Mouse (Mus musculus) embryonic facial prominence, embryonic 15.5 days (tissue): Measurements from ENCODE around the gene Rap1a. TPM values are rescaled to one million over a fixed set of nuclear protein-coding genes. Genes with fewer than 3 reads are reported as not detected.

Experiments used
- ATAC-seq: fragments of 200-750 bp; cut with Nextera tagmentation; 2 replicates; pipeline ENCODE4 v1.8.0; 2017; ENCODE audit warnings: low read depth, moderate TSS enrichment; ENCODE audit not compliant: insufficient number of reproducible peaks, low FRiP score, low TSS enrichment
- H3K27ac ChIP-seq: fragments of 300-500 bp; sonication (generic); replicated peaks from 2 replicates; pipeline ENCODE4 v1.5.1; 2015; ENCODE audit warnings: mild to moderate bottlenecking, inconsistent platforms
- H3K27me3 ChIP-seq: fragments of 300-500 bp; sonication (generic); 2 replicates; pipeline ENCODE4 v1.6.1; 2015; ENCODE audit warnings: inconsistent platforms
- H3K36me3 ChIP-seq: fragments of 300-500 bp; sonication (generic); 2 replicates; pipeline ENCODE4 v1.6.1; 2015; ENCODE audit warnings: mild to moderate bottlenecking, inconsistent platforms
- H3K4me1 ChIP-seq: fragments of 300-500 bp; sonication (generic); 2 replicates; pipeline ENCODE4 v1.6.1; 2015; ENCODE audit warnings: inconsistent platforms
- H3K4me2 ChIP-seq: fragments of 300-500 bp; sonication (generic); replicated peaks from 2 replicates; pipeline ENCODE4 v1.6.1; 2015; ENCODE audit warnings: mild to moderate bottlenecking, inconsistent platforms
- H3K4me3 ChIP-seq: fragments of 300-500 bp; sonication (generic); replicated peaks from 2 replicates; pipeline ENCODE4 v1.5.1; 2015; ENCODE audit warnings: mild to moderate bottlenecking, inconsistent platforms
- H3K9ac ChIP-seq: fragments of 300-500 bp; sonication (generic); 2 replicates; pipeline ENCODE4 v1.6.1; 2015; ENCODE audit warnings: inconsistent platforms
- H3K9me3 ChIP-seq: fragments of 300-500 bp; sonication (generic); replicated peaks from 2 replicates; pipeline ENCODE4 v1.6.1; 2016; ENCODE audit warnings: inconsistent platforms
- WGBS: fragments of 180-500 bp; shearing (Covaris S2); methylation state at CpG from one replicate; pipeline ENCODE4 v1.1.7; 2015; 5-methylcytosine and 5-hydroxymethylcytosine counted together
- polyA plus RNA-seq: library from polyadenylated mRNA; unstranded; fragments of >200 nt; fragmentation: Nextera tagmentation; extraction: Ambion mirVana; gene quantifications from 2 replicates; pipeline ENCODE4 v1.2.1, GENCODE M21; 2015

Gene Rap1a
- polyA plus RNA-seq, 1 experiment from 2014 or later, result 95.4 TPM

DNA sequence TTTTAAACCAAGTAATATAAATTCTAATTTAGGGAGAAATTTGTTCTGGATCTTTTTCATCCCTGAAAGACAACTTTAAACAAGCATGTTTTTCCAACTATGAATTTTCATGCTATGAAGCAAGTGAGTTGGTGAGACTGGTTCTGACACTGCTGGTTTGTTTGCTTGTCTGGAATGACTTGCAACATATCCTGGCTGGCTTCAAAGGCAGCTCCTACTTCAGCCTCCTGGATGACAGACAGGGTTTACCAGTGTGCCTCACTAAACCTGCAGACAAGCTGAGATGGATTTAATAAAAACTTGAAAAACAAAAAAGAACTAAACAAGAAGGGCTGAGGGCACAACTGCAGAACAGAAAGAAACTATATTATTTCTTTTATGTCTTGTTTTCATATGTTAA is 43.0 kb downstream of the Rap1a start:
- H3K36me3 ChIP-seq, result no peaks in the 10 kb centered on the region; the same call in 1 of the 2 replicates

DNA sequence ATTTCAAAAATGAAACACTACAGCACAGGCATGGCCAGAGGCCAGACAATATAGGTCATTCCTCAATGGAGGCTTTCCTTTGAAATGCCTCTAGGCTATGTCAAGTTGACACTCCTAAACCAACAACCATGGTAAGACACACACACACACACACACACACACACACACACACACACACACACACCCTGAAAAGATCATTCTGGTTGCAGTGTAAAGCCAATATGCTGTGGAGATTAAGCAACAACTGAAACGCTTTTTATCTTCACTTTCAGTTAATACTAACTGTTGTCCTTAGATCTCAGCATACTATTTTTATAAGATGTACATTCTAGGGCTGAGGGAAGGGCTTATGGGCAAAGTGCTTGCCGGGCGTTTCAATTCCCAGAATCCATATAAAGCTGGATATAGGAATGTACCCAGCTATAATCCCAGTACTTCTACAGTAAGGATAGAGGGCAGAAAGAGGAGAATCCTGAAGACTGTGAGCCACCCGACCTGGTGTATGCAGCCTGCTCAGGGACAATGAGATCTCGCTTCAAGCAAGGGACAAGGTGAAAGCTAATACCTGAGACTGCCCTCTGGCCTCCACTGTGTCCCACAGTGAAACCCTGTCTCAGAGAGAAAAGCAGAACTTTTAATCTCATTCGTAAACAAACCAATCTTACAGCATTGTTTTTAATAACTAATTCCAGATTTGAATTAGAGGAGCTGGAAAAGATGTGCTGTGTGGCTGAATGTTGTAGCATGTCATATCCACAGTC is 43.6 kb downstream of the Rap1a start:
- Histone ChIP-seq H3K9ac (no peak overlapping the region), H3K4me3 (no peak overlapping the region), H3K4me2 (no peak overlapping the region), H3K9me3 (no peaks in the 10 kb centered on the region), H3K4me1 (peaks cover 5% of the 10 kb centered on the region; the same call in 1 of the 2 replicates), H3K27ac (peak overlapping the region; percentile 3; the same call in 1 of the 2 replicates), H3K36me3 (no peaks in the 10 kb centered on the region; the same call in 1 of the 2 replicates), H3K27me3 (no peaks in the 10 kb centered on the region)
- no peak; the same call in 1 of the 2 replicates for ATAC-seq
- WGBS, result 54% methylated on average over 6 of the region's 6 CpGs

More for the DNA sequence above, 43.0 kb downstream of the Rap1a start:
- Histone ChIP-seq H3K4me3 (no peak overlapping the region), H3K27ac (0 out of 2 replicates have a peak overlapping the region, but pooled peaks have one; percentile 3), H3K4me1 (peaks cover 5% of the 10 kb centered on the region; the same call in 1 of the 2 replicates), H3K27me3 (no peaks in the 10 kb centered on the region), H3K4me2 (no peak overlapping the region), H3K9ac (no peak overlapping the region), H3K9me3 (no peaks in the 10 kb centered on the region)
- no peak for ATAC-seq

DNA sequence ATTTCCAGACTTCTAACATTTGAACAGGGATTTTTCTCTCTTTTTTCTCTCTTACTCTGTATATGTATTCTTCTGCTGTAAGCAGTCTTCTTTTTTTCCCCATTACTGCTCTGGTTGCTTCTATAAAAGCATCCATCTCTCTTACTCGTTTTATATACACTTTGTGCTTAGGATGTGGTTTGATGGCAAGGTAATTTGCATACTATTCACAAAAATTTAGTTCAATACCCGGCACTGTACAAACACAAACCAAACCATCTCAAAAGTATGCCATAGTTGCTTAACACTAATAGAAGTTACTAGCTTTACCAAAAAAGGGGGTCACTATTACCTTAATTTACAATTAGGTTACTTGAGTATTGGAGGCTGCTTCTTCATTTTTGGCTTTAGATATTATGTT is 44.6 kb downstream of the Rap1a start:
- Histone ChIP-seq H3K9ac (no peak overlapping the region), H3K4me1 (peaks cover 5% of the 10 kb centered on the region; the same call in 1 of the 2 replicates), H3K36me3 (no peaks in the 10 kb centered on the region; the same call in 1 of the 2 replicates), H3K27me3 (no peaks in the 10 kb centered on the region), H3K27ac (no peak overlapping the region), H3K4me2 (no peak overlapping the region), H3K9me3 (no peaks in the 10 kb centered on the region), H3K4me3 (no peak overlapping the region)
- ATAC-seq, result no peak
- 68% methylated on average over 2 of the region's 2 CpGs for WGBS

GRCm38 (mm10) chr3:105755123-105755522 is 46.0 kb downstream of the Rap1a start:
- ATAC-seq, result no peak
- no peak overlapping the region for H3K27ac ChIP-seq
- H3K36me3 ChIP-seq, result no peaks in the 10 kb centered on the region; the same call in 1 of the 2 replicates
- peaks cover 5% of the 10 kb centered on the region; the same call in 1 of the 2 replicates for H3K4me1 ChIP-seq
- no peaks in the 10 kb centered on the region for H3K27me3 ChIP-seq
- 94% methylated on average over 9 of the region's 9 CpGs for WGBS
- no peak overlapping the region for H3K9ac ChIP-seq
- no peak overlapping the region for H3K4me3 ChIP-seq
- H3K4me2 ChIP-seq, result no peak overlapping the region
- no peaks in the 10 kb centered on the region for H3K9me3 ChIP-seq

- Histone ChIP-seq H3K4me1 (peaks cover 5% of the 10 kb centered on the region; the same call in 1 of the 2 replicates), H3K27ac (no peak overlapping the region), H3K4me3 (no peak overlapping the region), H3K4me2 (no peak overlapping the region), H3K36me3 (peaks cover 3% of the 10 kb centered on the region; the same call in 1 of the 2 replicates), H3K9me3 (no peaks in the 10 kb centered on the region), H3K9ac (no peak overlapping the region), H3K27me3 (no peaks in the 10 kb centered on the region)
- no peak for ATAC-seq
- WGBS, result 74% methylated on average over 3 of the region's 3 CpGs
Measured at GRCm38 (mm10) chr3:105754184-105754583, 47.0 kb downstream of the Rap1a start.

GRCm38 (mm10) chr3:105750810-105751209 is 50.3 kb downstream of the Rap1a start:
- no peak for ATAC-seq
- WGBS, result 90% methylated on average over 2 of the region's 2 CpGs
- no peaks in the 10 kb centered on the region for H3K4me1 ChIP-seq

GRCm38 (mm10) chr3:105746542-105746941 is 54.6 kb downstream of the Rap1a start:
- Histone ChIP-seq H3K9me3 (no peaks in the 10 kb centered on the region), H3K36me3 (peaks cover 7% of the 10 kb centered on the region; the same call in 1 of the 2 replicates), H3K9ac (no peak overlapping the region), H3K27me3 (no peaks in the 10 kb centered on the region), H3K4me1 (no peaks in the 10 kb centered on the region), H3K27ac (no peak overlapping the region), H3K4me3 (no peak overlapping the region), H3K4me2 (no peak overlapping the region)
- no peak for ATAC-seq
- 76% methylated on average over 2 of the region's 2 CpGs for WGBS

More at GRCm38 (mm10) chr3:105750810-105751209, 50.3 kb downstream of the Rap1a start:
- no peak overlapping the region for H3K27ac ChIP-seq
- no peaks in the 10 kb centered on the region for H3K9me3 ChIP-seq
- no peak overlapping the region for H3K4me2 ChIP-seq
- H3K4me3 ChIP-seq, result no peak overlapping the region
- H3K36me3 ChIP-seq, result peaks cover 7% of the 10 kb centered on the region; the same call in 1 of the 2 replicates
- H3K27me3 ChIP-seq, result no peaks in the 10 kb centered on the region
- no peak overlapping the region for H3K9ac ChIP-seq

DNA sequence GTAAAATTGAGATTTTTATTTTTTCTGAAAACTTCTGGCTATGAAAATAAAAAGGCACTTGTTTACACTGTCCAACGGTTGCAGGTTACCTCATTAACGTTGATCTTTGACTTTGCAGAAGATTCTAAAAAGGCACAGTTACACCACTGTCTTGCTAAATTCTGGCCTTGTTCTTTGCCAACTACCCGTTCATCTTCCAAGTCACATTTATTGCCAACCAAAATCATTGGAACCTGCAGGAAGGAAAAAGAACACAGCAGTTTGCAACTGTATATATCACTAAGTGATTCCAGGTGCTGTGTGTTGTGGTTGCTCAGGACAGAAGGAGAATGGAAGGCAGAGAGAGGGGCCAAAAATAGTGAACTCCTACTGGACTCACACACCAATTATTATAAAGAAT is 63.5 kb downstream of the Rap1a start:
- peaks cover 8% of the 10 kb centered on the region; the same call in 1 of the 2 replicates for H3K36me3 ChIP-seq
- no peaks in the 10 kb centered on the region for H3K4me1 ChIP-seq
- WGBS, result 60% methylated on average over 3 of the region's 3 CpGs
- H3K4me2 ChIP-seq, result no peak overlapping the region
- ATAC-seq, result no peak
- no peak overlapping the region for H3K9ac ChIP-seq
- H3K27me3 ChIP-seq, result no peaks in the 10 kb centered on the region
- no peak overlapping the region for H3K4me3 ChIP-seq
- H3K27ac ChIP-seq, result no peak overlapping the region
- no peaks in the 10 kb centered on the region for H3K9me3 ChIP-seq

GRCm38 (mm10) chr3:105737070-105737469 is 64.1 kb downstream of the Rap1a start:
- no peak overlapping the region for H3K9ac ChIP-seq
- H3K27me3 ChIP-seq, result no peaks in the 10 kb centered on the region
- no peak for ATAC-seq
- H3K4me3 ChIP-seq, result no peak overlapping the region
- no peaks in the 10 kb centered on the region for H3K4me1 ChIP-seq
- peaks cover 8% of the 10 kb centered on the region; the same call in 1 of the 2 replicates for H3K36me3 ChIP-seq
- WGBS, result 88% methylated on average over 7 of the region's 7 CpGs
- H3K9me3 ChIP-seq, result no peaks in the 10 kb centered on the region
- no peak overlapping the region for H3K4me2 ChIP-seq
- no peak overlapping the region for H3K27ac ChIP-seq

DNA sequence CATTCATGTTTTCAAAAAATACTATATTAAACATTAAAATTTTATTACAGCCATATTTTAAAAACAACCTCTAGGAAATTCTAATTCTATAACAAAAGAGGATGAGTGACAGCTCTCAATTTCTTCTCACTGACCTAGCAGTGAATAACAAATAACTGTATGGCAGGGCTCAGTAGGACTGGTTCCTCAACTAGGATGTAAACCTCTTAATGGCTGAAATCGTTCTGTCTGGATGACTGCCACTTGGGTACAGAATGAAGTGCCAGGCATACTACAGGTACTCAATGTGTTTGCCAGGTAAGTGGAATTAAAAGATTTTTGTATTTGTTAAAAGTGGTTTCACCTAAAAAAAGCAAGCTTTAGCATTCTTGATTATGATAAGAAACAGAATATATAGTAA is 65.0 kb downstream of the Rap1a start:
- no peak overlapping the region for H3K4me2 ChIP-seq
- no peaks in the 10 kb centered on the region for H3K9me3 ChIP-seq
- no peak overlapping the region for H3K4me3 ChIP-seq
- peaks cover 10% of the 10 kb centered on the region; the same call in 1 of the 2 replicates for H3K36me3 ChIP-seq
- ATAC-seq, result no peak
- no peaks in the 10 kb centered on the region for H3K4me1 ChIP-seq
- H3K27me3 ChIP-seq, result no peaks in the 10 kb centered on the region
- H3K27ac ChIP-seq, result no peak overlapping the region
- WGBS, result 70% methylated on average over 1 of the region's 1 CpGs
- no peak overlapping the region for H3K9ac ChIP-seq

DNA sequence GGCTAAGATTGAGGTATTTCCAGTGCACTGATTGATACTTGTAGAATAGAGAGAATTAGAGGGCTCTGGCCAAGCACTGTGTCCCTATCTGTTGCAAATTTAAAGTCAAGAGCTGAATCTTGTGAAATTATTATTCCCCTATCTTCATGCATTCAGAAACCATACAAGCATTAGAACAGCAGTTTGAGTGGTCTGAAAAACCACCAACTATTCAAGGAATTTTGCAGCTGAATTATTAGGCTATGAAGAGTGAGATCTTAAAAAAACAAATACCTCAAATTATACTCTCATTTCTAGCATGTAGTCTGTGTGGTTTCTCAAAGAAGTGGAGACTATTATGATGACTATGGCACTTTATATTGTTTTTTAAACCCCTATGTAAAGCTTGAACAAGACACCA is 65.9 kb downstream of the Rap1a start:
- no peak overlapping the region for H3K9ac ChIP-seq
- H3K4me2 ChIP-seq, result no peak overlapping the region
- H3K4me3 ChIP-seq, result no peak overlapping the region
- no peaks in the 10 kb centered on the region for H3K4me1 ChIP-seq
- no peaks in the 10 kb centered on the region for H3K9me3 ChIP-seq
- H3K27ac ChIP-seq, result no peak overlapping the region
- no peaks in the 10 kb centered on the region for H3K27me3 ChIP-seq
- ATAC-seq, result no peak
- H3K36me3 ChIP-seq, result peaks cover 10% of the 10 kb centered on the region; the same call in 1 of the 2 replicates
